Mouse (Mus musculus): ENCODE results near the gene Gkap1. TPM values are rescaled to one million over a fixed set of nuclear protein-coding genes. Genes with fewer than 3 reads are reported as not detected.

The Gkap1 gene
- polyA plus RNA-seq, 1 experiment from 2014 or later = 14.7 TPM

DNA sequence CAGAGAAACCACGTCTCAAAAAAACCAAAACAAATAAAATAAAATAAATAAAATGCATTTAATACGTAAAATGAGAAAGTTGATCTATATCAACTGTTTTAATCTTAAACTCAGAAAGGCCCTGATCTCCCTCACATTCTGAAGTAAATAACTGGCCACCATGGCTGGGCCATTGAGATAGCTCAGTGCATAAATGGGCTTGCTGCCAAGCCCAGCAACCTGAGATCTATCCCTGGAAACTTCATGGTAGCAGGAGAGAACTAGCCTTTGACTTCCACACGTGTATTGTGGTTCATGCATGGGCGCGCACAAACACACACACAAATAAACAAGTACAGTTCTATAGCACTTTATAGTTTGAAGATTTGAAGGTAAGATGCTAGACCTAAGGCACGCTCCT is 74.2 kb downstream of the Gkap1 start:
- 88% methylated on average over 6 of the region's 6 CpGs for WGBS
- Histone ChIP-seq H3K4me3 (ENCODE audit: low read depth, low read length) (no peak overlapping the region), H3K36me3 (ENCODE audit: control insufficient read depth, insufficient read depth) (peaks cover 17% of the 10 kb centered on the region; the same call in 1 of the 2 replicates), H3K4me1 (replicated peaks; ENCODE audit: control insufficient read depth, insufficient read depth, low read length) (no peaks in the 10 kb centered on the region), H3K4me2 (replicated peaks; ENCODE audit: low read depth) (no peak overlapping the region), H3K27ac (ENCODE audit: low read depth, low read length) (no peak overlapping the region), H3K9me3 (ENCODE audit: control insufficient read depth) (no peaks in the 10 kb centered on the region), H3K9ac (ENCODE audit: low read depth, low read length) (no peak overlapping the region), H3K27me3 (replicated peaks; ENCODE audit: control insufficient read depth, insufficient read depth, low read length) (no peaks in the 10 kb centered on the region)
- no peak for ATAC-seq
- TF ChIP-seq CTCF (IDR thresholded peaks at IDR 0.05; ENCODE audit: low read depth) = no peak

DNA sequence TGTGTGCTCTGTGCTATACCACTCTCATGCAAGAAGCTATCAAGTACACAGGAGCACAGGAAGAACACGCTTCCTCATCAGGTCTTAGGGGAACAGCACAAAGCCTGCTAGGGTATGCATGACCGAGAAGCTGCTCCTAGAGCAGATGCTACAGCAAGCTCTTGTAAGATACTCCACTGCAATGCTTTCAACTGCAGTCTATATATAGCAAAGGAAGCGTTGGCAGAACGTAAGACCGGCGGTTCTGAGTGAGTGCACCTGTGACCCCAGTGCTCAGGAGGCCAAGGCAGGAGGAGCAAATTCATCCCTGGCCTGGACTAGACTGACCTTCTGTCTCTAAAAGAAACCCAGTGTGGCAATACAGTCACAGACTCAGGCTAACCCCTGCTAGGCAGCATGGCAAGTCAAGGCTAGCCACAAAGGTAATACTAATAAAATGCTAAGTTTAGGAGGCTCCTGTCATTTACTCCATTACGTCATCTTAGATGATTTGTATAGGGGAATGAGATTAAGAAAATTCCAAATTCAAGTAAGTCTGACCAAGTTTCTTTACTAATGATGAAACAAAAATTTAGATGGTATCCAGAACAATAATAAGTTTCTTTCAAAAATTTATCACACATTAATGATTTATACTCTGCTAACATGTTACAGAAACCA is 77.4 kb downstream of the Gkap1 start:
- Histone ChIP-seq H3K27ac (ENCODE audit: low read depth, low read length) (no peak overlapping the region), H3K9me3 (ENCODE audit: control insufficient read depth) (no peaks in the 10 kb centered on the region), H3K27me3 (replicated peaks; ENCODE audit: control insufficient read depth, insufficient read depth, low read length) (no peaks in the 10 kb centered on the region), H3K36me3 (ENCODE audit: control insufficient read depth, insufficient read depth) (peaks cover 38% of the 10 kb centered on the region), H3K4me1 (replicated peaks; ENCODE audit: control insufficient read depth, insufficient read depth, low read length) (no peaks in the 10 kb centered on the region), H3K4me3 (ENCODE audit: low read depth, low read length) (no peak overlapping the region), H3K9ac (ENCODE audit: low read depth, low read length) (no peak overlapping the region), H3K4me2 (replicated peaks; ENCODE audit: low read depth) (no peak overlapping the region)
- 82% methylated on average over 7 of the region's 7 CpGs for WGBS
- ATAC-seq = no peak
- TF ChIP-seq CTCF (IDR thresholded peaks at IDR 0.05; ENCODE audit: low read depth) = no peak

DNA sequence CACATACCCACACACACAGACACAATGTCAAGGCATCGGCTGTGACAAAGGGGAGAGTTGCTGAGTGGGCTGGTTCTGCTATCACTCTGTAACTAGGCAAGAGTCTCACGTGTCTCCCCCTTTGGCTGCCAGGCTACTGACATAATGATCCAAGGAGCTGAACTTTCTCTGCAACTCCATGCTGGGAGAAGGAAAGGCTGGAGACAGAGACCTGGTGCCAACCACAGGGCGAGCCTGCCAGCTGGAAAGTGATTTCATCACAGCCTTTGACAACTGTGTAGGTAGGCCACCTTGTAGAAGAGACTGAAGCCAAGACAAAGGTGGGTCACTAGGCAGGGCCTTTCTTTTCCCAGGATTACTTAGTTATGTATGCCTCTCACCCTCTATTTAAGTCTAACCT is 78.3 kb downstream of the Gkap1 start:
- Histone ChIP-seq H3K27me3 (replicated peaks; ENCODE audit: control insufficient read depth, insufficient read depth, low read length) (no peaks in the 10 kb centered on the region), H3K9me3 (ENCODE audit: control insufficient read depth) (no peaks in the 10 kb centered on the region), H3K27ac (ENCODE audit: low read depth, low read length) (no peak overlapping the region), H3K4me2 (replicated peaks; ENCODE audit: low read depth) (no peak overlapping the region), H3K9ac (ENCODE audit: low read depth, low read length) (no peak overlapping the region), H3K4me1 (replicated peaks; ENCODE audit: control insufficient read depth, insufficient read depth, low read length) (no peaks in the 10 kb centered on the region), H3K36me3 (ENCODE audit: control insufficient read depth, insufficient read depth) (peaks cover 44% of the 10 kb centered on the region), H3K4me3 (ENCODE audit: low read depth, low read length) (no peak overlapping the region)
- no peak for ATAC-seq
- 70% methylated on average over 3 of the region's 3 CpGs for WGBS
- no peak for TF ChIP-seq CTCF (IDR thresholded peaks at IDR 0.05; ENCODE audit: low read depth)

DNA sequence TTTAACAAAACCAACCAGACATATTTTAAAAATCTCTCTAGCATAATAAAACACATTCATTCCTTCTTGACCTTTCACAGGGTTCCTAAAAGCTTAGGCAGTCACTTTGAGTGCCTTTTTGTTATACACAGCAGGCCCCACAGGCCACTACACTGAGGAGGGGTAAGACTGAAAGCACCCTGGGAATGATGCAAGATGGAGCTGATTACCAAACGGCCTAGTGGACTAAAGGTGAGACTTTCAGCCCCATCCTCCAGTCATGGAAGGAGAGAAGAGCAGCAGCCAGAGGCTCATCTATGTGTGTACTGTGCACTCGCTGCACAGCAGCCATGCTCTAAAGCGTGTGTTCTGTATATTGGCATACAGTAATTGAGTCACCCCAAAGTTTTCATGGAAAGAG is 80.6 kb downstream of the Gkap1 start:
- no peaks in the 10 kb centered on the region for H3K27me3 ChIP-seq (replicated peaks; ENCODE audit: control insufficient read depth, insufficient read depth, low read length)
- H3K36me3 ChIP-seq (ENCODE audit: control insufficient read depth, insufficient read depth) = peaks cover 62% of the 10 kb centered on the region
- H3K4me1 ChIP-seq (replicated peaks; ENCODE audit: control insufficient read depth, insufficient read depth, low read length) = no peaks in the 10 kb centered on the region
- no peaks in the 10 kb centered on the region for H3K9me3 ChIP-seq (ENCODE audit: control insufficient read depth)
- no peak for ATAC-seq
- no peak overlapping the region for H3K4me3 ChIP-seq (ENCODE audit: low read depth, low read length)
- WGBS = 76% methylated on average over 3 of the region's 3 CpGs
- H3K27ac ChIP-seq (ENCODE audit: low read depth, low read length) = no peak overlapping the region
- H3K4me2 ChIP-seq (replicated peaks; ENCODE audit: low read depth) = no peak overlapping the region
- TF ChIP-seq CTCF (IDR thresholded peaks at IDR 0.05; ENCODE audit: low read depth) = no peak
- no peak overlapping the region for H3K9ac ChIP-seq (ENCODE audit: low read depth, low read length)

DNA sequence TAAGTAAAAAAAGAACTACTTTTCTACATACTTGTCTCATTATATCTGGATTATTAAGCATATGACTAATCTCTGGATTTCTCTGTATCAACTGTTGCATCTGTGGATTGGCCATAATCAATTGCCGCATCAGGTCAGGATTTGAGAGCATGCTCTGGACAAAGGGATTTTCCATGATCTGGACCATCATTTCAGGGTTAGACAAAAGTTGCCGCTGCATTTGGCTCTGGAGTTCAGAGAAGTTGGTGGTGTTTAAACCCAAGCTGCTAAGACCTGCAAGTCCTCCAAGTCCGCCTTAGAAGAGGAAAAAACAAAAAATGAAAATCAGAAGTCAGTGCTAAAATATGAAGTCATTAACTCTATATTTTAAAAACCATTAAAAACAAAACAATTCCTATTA is 82.3 kb downstream of the Gkap1 start:
- H3K9me3 ChIP-seq (ENCODE audit: control insufficient read depth) = no peaks in the 10 kb centered on the region
- H3K4me2 ChIP-seq (replicated peaks; ENCODE audit: low read depth) = no peak overlapping the region
- no peak overlapping the region for H3K27ac ChIP-seq (ENCODE audit: low read depth, low read length)
- H3K9ac ChIP-seq (ENCODE audit: low read depth, low read length) = no peak overlapping the region
- H3K36me3 ChIP-seq (ENCODE audit: control insufficient read depth, insufficient read depth) = peaks cover 62% of the 10 kb centered on the region
- H3K4me3 ChIP-seq (ENCODE audit: low read depth, low read length) = no peak overlapping the region
- no peaks in the 10 kb centered on the region for H3K27me3 ChIP-seq (replicated peaks; ENCODE audit: control insufficient read depth, insufficient read depth, low read length)
- 96% methylated on average over 3 of the region's 3 CpGs for WGBS
- no peak for ATAC-seq
- no peaks in the 10 kb centered on the region for H3K4me1 ChIP-seq (replicated peaks; ENCODE audit: control insufficient read depth, insufficient read depth, low read length)
- no peak for TF ChIP-seq CTCF (IDR thresholded peaks at IDR 0.05; ENCODE audit: low read depth)

DNA sequence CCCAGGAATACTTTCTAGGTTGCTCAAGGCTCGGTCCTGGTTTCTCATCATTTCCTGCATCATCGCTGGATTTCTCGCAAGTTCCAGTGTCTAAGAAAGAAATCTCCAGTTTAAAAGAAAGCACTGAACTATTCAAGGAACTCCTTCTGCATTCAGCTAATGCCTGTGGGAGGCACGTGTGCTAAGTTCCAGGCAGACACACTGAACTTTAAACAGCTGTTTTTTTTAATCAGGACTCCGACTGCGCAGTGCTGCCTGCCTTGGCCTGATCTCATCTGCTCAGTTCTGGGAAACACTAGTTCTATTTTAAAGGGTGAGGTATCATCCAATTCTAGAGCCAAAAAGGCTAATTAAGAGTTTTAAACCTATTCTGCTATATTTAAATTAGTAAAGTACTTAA is 83.4 kb downstream of the Gkap1 start:
- no peaks in the 10 kb centered on the region for H3K9me3 ChIP-seq (ENCODE audit: control insufficient read depth)
- ATAC-seq = no peak
- no peak overlapping the region for H3K4me2 ChIP-seq (replicated peaks; ENCODE audit: low read depth)
- 0 out of 2 replicates have a peak overlapping the region, but pooled peaks have one; percentile 5 for H3K27ac ChIP-seq (ENCODE audit: low read depth, low read length)
- 86% methylated on average over 6 of the region's 6 CpGs for WGBS
- H3K27me3 ChIP-seq (replicated peaks; ENCODE audit: control insufficient read depth, insufficient read depth, low read length) = no peaks in the 10 kb centered on the region
- peaks cover 61% of the 10 kb centered on the region for H3K36me3 ChIP-seq (ENCODE audit: control insufficient read depth, insufficient read depth)
- H3K4me3 ChIP-seq (ENCODE audit: low read depth, low read length) = no peak overlapping the region
- no peaks in the 10 kb centered on the region for H3K4me1 ChIP-seq (replicated peaks; ENCODE audit: control insufficient read depth, insufficient read depth, low read length)
- H3K9ac ChIP-seq (ENCODE audit: low read depth, low read length) = no peak overlapping the region
- no peak for TF ChIP-seq CTCF (IDR thresholded peaks at IDR 0.05; ENCODE audit: low read depth)
